Mouse (Mus musculus) layer of hippocampus, adult 8-10 months (tissue): ENCODE data around the gene Ctsw. TPM values are rescaled to one million over a fixed set of nuclear protein-coding genes. Genes with fewer than 3 reads are reported as not detected.
A peak's percentile ranks its signal among the peaks of the same experiment; 100 is the strongest.

Experiments used
- DNase-seq, 2 experiments: peaks; one replicate each; pipeline ENCODE4 v3.0.0; 2022; ENCODE audit warnings: low spot score in 2 of 2
- total RNA-seq, 4 experiments: library from RNA; stranded (reverse); gene quantifications; 2 replicates each; pipeline ENCODE4 v1.2.4; 2022

Ctsw gene
- total RNA-seq, 4 experiments from 2014 or later = 0.29 to 0.81 (median 0.77) TPM; not detected in 1

GRCm38 (mm10) chr19:5488878-5489571 is 20.7 kb upstream of the Ctsw start:
- DNase-seq = peak; percentile 96 to 97

GRCm38 (mm10) chr19:5487768-5488550 is 19.7 kb upstream of the Ctsw start, which contains the start of gene Mus81:
Gene Mus81, minus strand, starts transcription at chr19:5488402.
- DNase-seq = peak; percentile 93 to 94

DNA sequence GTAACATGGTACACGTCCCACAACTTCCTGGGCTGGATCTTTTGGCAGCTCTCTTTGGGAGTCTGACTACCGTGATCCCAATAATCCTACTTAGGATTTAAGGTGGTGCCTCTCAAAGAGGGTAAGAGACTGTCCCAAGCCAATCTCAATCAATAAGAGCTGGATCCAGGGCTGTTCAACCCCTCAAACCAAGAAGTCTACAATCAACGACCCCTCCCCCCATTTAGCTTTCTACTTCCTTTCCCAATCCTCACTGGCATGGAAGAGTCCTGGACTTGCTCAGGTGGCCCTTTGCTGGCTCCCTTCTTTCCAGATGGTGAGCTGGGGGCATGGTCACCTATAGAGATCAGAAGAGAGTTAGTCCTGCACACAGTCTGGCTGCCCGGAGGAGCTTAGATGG is 18.5 kb upstream of the Ctsw start:
- no peak for DNase-seq

- DNase-seq = no peak
Observed at GRCm38 (mm10) chr19:5486286-5486685, 18.0 kb upstream of the Ctsw start.

DNA sequence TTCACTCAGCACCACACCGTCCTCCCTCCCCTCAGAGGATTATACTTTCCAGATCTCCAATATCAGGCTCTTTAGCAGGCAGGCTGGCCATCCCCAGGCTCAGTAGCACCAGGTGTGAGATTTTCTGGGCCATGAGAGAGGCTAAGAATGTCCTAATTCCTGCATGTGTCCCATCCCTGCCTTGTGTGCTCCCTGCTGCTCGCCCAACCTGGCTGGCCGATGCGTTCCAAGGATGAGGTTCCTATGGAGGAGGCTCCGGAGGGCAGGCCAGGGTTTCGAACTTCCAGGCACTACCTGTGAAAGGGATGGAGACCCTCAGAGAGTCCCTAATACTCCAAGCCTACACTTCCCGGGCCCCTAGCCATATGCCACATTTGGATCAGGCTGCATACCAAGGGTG is 17.5 kb upstream of the Ctsw start:
- DNase-seq = no peak

GRCm38 (mm10) chr19:5485371-5485770 is 17.1 kb upstream of the Ctsw start:
- DNase-seq = no peak

- no peak for DNase-seq
Observed at GRCm38 (mm10) chr19:5484496-5484895, 16.2 kb upstream of the Ctsw start.

- no peak for DNase-seq
Observed at GRCm38 (mm10) chr19:5483386-5484359, 15.4 kb upstream of the Ctsw start.

DNA sequence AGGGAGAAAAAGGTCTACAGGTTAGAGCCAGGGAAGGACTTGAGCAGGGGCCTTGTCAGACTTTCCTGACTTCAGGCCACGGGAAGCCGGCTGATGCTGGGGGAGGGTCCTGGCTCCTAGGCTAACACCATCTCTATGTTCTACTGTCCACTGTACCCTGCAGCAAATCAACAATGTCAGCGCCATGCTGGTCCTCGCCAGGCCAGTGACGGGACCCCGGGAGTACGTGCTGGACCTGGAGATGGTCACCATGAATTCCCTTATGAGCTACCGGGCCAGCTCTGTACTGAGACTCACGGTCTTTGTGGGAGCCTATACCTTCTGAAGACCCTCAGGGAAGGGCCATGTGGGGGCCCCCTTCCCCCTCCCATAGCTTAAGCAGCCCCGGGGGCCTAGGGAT is 13.1 kb upstream of the Ctsw start:
- DNase-seq = no peak

DNA sequence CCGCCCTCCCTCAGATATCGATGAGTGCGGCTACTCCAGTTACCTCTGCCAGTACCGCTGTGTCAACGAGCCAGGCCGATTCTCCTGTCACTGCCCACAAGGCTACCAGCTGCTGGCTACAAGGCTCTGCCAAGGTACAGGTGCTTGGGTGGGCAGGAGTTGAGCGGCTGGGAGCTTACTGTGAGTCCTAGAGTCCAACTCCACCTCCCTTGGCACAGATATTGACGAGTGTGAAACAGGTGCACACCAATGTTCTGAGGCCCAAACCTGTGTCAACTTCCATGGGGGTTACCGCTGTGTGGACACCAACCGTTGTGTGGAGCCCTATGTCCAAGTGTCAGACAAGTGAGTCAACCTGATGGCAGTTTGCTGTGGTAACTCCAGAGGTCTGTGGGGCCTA is 11.7 kb upstream of the Ctsw start:
- DNase-seq = no peak

DNA sequence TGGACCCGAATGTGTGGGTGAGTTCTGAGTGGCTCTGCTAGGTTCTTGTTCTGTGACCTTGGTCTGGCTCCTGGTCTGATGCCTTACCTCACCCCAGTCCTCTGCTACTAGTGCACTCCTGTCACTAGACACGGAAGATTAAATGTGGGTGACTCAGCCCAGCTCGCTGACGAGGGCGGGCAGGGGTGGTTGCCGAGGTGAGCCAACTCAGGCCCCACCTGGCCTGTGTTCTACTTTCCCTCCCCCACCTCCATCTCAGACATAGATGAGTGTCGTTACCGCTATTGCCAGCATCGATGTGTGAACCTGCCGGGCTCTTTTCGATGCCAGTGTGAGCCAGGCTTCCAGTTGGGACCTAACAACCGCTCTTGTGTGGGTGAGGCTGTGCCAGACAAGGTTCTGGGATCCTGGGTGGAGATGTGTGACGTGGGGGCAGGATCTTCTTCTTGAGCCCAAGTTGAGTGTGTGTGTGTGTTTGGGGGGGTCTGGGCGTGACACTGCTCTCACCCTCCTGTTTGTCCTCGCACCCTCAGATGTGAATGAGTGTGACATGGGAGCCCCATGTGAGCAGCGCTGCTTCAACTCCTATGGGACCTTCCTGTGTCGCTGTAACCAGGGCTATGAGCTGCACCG is 9.5 kb upstream of the Ctsw start:
- DNase-seq = no peak

GRCm38 (mm10) chr19:5477004-5477667 is 8.8 kb upstream of the Ctsw start:
- DNase-seq = no peak

DNA sequence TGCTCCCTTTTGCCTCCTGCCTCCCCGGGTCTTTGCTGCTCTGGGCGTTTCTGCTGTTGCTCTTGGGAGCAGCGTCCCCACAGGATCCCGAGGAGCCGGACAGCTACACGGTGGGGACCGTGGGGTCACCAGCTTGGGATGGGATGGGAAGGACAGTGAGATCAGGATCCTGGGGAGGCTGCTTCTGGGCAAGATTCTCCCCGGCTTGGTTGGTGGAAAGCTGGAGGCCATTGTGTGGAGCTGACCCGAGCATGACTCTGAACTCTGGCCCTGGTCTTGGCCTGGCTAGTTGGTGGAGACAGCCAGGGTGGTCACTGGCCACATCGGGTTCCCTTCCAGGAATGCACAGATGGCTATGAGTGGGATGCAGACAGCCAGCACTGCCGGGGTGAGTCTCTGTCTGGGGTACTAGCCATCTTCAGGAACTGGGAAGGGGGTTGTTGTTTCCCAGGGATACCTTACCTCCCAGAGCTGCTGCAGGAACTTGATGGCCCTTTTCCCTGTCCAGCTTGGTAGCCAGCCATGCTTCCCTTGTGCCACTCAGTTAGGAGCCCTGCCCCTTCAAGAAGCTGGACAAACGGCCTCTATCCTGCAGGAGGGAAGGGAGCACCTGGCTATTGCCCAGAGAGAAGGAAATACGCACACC is 6.9 kb upstream of the Ctsw start:
- DNase-seq = no peak

DNA sequence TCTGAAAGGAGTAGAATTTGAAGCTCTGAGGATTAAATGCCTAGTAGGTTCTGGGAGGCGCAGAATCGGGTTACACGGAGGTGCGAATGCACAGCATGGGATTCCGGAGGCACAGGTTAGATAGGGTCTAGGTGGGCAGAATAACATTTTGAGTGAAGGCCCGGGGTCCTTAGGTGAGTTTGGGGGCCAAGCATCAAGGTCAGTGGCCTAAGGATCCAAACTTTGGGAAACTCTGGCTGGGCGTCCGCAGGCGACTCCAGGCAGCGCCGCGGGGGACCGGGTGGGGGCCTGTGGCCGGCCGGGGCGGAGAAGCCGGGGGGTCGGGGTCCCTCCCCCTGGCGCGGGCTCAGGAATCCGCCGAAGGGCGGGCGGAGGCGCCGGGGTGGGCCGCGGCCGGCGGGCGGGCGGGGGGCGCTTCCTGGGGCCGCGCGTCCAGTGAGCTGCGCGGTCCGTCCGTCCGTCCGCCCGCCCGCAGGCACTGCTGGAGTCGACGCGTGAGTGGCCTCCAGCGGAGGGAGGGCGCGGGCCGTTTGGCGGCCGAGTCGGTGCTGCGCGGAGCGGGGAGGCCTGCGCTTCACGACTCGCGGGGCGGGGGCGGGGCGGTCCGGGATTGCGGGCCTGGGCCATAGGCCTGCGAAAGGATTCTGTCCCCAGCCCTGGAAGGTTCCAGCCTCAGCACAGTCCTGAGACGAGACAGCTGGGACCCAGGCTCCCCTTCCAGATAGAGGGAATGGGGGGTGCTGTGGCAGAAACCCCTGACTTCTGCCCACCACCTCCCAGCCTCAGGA is 6.2 kb upstream of the Ctsw start:
- no peak for DNase-seq

DNA sequence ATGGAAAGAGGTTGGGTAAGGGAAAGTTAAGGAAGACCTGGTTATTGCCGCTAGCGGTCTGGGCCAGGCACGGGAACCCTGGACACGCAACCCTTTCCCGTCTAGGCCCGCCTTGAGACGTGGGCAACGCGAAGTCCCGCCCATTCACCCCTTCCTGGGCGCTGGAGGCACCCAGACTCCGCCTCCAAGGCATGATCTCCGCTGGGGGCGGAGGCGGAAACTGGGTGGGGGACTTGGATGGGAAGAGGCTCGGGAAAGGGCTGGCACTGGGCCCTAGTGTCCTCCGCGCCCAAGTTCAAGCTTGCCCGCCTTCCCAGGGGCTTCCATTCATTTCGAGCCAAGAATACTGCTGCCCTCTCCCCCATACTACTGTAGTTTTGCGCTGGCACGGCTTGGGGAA is 5.4 kb upstream of the Ctsw start, which contains the start of gene Efemp2:
TSS of gene Efemp2 (plus strand) at position 235 of the 400 bp plus-strand sequence.
- DNase-seq = no peak

GRCm38 (mm10) chr19:5472857-5473256 is 4.5 kb upstream of the Ctsw start:
- no peak for DNase-seq

DNA sequence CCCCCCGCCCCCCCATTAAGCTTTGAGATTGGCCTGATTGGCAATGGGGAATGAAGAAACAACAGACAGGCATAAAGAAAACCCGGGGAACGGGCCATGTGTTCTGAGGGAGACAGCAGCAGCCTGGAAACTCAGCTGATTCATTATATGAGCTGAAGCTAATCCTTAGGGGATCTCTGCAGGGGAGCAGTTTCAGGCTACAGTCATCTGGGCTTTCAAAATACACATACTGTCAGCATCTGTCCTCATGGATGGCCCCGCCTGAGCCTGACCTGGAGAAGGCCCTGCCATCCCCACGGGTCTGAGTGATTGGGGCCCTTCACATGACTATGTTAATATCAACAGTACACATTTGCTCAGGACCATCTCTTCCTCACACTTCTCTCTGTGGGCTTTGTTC is 3.5 kb upstream of the Ctsw start:
- no peak for DNase-seq

- DNase-seq = no peak
Observed at GRCm38 (mm10) chr19:5466916-5467500, 1.3 kb downstream of the Ctsw start.

DNA sequence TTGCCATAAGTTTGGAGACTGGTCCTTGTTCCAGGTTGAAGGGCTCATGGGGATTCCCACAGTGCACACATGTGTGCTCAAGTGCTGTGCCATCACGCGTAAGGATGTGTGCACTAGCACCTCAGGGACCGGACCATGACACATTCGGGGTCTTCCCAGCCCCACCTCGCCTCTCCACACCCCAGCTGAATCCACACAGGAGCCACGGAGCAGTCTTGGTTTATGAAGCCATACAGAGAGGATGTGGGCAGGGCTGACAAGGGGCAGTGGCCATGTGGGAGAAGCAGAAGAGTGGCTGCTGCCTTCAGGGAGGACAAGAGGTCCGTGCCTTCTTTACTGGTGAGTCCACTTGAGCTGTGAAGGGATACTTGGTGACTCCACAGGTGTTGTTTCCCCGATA is 3.3 kb downstream of the Ctsw start:
- DNase-seq = no peak
